Mouse (Mus musculus) limb, embryonic 12.5 days (tissue): ENCODE measurements around the gene Chit1. TPM values are rescaled to one million over a fixed set of nuclear protein-coding genes. Genes with fewer than 3 reads are reported as not detected.

Experiments used
- ATAC-seq: fragments of 200-750 bp; cut with Nextera tagmentation; 2 replicates; pipeline ENCODE4 v1.8.0; 2017; ENCODE audit warnings: low read depth, moderate TSS enrichment; ENCODE audit not compliant: insufficient number of reproducible peaks, insufficient read depth, low FRiP score, low TSS enrichment
- H3K27ac ChIP-seq: fragments of 300-500 bp; sonication (generic); 2 replicates; pipeline ENCODE4 v1.5.1; 2016; ENCODE audit warnings: mild to moderate bottlenecking, moderate library complexity
- H3K27me3 ChIP-seq: fragments of 300-500 bp; sonication (generic); 2 replicates; pipeline ENCODE4 v1.6.1; 2016; ENCODE audit warnings: mild to moderate bottlenecking, moderate library complexity
- H3K36me3 ChIP-seq: fragments of 300-500 bp; sonication (generic); 2 replicates; pipeline ENCODE4 v1.6.1; 2016; ENCODE audit warnings: mild to moderate bottlenecking, moderate library complexity
- H3K4me1 ChIP-seq: fragments of 300-500 bp; sonication (generic); replicated peaks from 2 replicates; pipeline ENCODE4 v1.6.1; 2016
- H3K4me2 ChIP-seq: fragments of 300-500 bp; sonication (generic); 2 replicates; pipeline ENCODE4 v1.6.1; 2016; ENCODE audit warnings: mild to moderate bottlenecking, moderate library complexity
- H3K4me3 ChIP-seq: fragments of 300-500 bp; sonication (generic); replicated peaks from 2 replicates; pipeline ENCODE4 v1.5.1; 2016; ENCODE audit warnings: mild to moderate bottlenecking
- H3K9ac ChIP-seq: fragments of 300-500 bp; sonication (generic); replicated peaks from 2 replicates; pipeline ENCODE4 v1.6.1; 2016; ENCODE audit warnings: mild to moderate bottlenecking, moderate library complexity
- H3K9me3 ChIP-seq: fragments of 300-500 bp; sonication (generic); 2 replicates; pipeline ENCODE4 v1.6.1; 2016; ENCODE audit warnings: mild to moderate bottlenecking, moderate library complexity
- WGBS: fragments of 180-500 bp; shearing (Covaris S2); methylation state at CpG from one replicate; pipeline ENCODE4 v1.1.7; 2016; 5-methylcytosine and 5-hydroxymethylcytosine counted together
- polyA plus RNA-seq: library from polyadenylated mRNA; unstranded; fragments of >200 nt; fragmentation: Nextera tagmentation; extraction: Ambion mirVana; gene quantifications from 2 replicates; pipeline ENCODE4 v1.2.1, GENCODE M21; 2016

The Chit1 gene
- polyA plus RNA-seq, 1 experiment from 2014 or later = not detected

- Histone ChIP-seq H3K4me3 (peak overlapping the region; percentile 63), H3K27me3 (no peaks in the 10 kb centered on the region), H3K9me3 (no peaks in the 10 kb centered on the region), H3K36me3 (peaks cover 26% of the 10 kb centered on the region), H3K9ac (peak overlapping the region; percentile 66; the same call in 1 of the 2 replicates), H3K27ac (peak overlapping the region; percentile 53), H3K4me2 (peak overlapping the region; percentile 77), H3K4me1 (peaks cover 49% of the 10 kb centered on the region)
- ATAC-seq = no peak
- WGBS = 9% methylated on average over 9 of the region's 9 CpGs
These were observed 31.4 kb upstream of the Chit1 start for GRCm38 (mm10) chr1:134079477-134080163.

GRCm38 (mm10) chr1:134080406-134080805 lies 30.6 kb upstream of the Chit1 start:
- Histone ChIP-seq H3K27ac (no peak overlapping the region; the same call in 1 of the 2 replicates), H3K9ac (no peak overlapping the region; the same call in 1 of the 2 replicates), H3K4me1 (peaks cover 44% of the 10 kb centered on the region), H3K27me3 (no peaks in the 10 kb centered on the region), H3K4me2 (no peak overlapping the region), H3K9me3 (no peaks in the 10 kb centered on the region), H3K4me3 (no peak overlapping the region), H3K36me3 (peaks cover 19% of the 10 kb centered on the region; the same call in 1 of the 2 replicates)
- no peak for ATAC-seq
- WGBS = 78% methylated on average over 4 of the region's 4 CpGs

- Histone ChIP-seq H3K9ac (no peak overlapping the region), H3K4me1 (peaks cover 43% of the 10 kb centered on the region), H3K36me3 (peaks cover 13% of the 10 kb centered on the region; the same call in 1 of the 2 replicates)
These were observed 30.1 kb upstream of the Chit1 start for GRCm38 (mm10) chr1:134080881-134081450.

DNA sequence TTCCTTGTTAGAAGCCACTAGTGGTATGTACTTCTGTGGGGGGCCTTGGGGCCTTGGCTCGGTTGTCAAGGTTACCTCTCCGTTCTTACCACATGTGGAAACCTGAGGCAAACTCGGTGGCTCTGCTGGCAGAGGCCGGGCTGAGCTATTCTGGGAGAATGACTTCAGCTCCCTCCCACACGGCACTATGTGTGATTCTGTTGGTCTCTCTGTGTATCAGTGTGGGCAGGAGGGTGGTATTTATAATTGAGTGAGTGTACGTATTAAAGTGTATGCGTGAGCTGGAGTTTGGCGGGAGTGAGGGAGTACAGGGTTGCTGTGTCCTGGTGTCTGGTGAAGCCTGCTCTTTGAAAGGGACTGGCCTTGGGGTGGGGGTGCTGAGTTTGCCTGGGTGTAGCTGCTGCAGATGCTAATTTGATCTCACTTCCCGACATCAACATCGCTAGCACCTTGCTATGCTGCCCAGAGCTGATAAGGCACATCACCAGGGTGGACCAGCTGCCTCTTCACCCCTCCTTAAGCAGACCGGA lies 28.0 kb upstream of the Chit1 start:
- ATAC-seq = no peak
- Histone ChIP-seq H3K4me1 (peaks cover 36% of the 10 kb centered on the region), H3K9me3 (no peaks in the 10 kb centered on the region), H3K36me3 (no peaks in the 10 kb centered on the region), H3K4me3 (no peak overlapping the region), H3K9ac (no peak overlapping the region), H3K27me3 (no peaks in the 10 kb centered on the region), H3K4me2 (no peak overlapping the region), H3K27ac (no peak overlapping the region)
- 49% methylated on average over 11 of the region's 11 CpGs for WGBS

More at GRCm38 (mm10) chr1:134080881-134081450, 30.1 kb upstream of the Chit1 start:
- no peak for ATAC-seq
- no peaks in the 10 kb centered on the region for H3K27me3 ChIP-seq
- H3K4me3 ChIP-seq = no peak overlapping the region
- 87% methylated on average over 5 of the region's 5 CpGs for WGBS
- H3K9me3 ChIP-seq = no peaks in the 10 kb centered on the region
- no peak overlapping the region for H3K27ac ChIP-seq
- H3K4me2 ChIP-seq = no peak overlapping the region

GRCm38 (mm10) chr1:134083676-134084075 lies 27.4 kb upstream of the Chit1 start:
- no peak overlapping the region for H3K27ac ChIP-seq
- no peak overlapping the region for H3K9ac ChIP-seq
- H3K36me3 ChIP-seq = no peaks in the 10 kb centered on the region
- peaks cover 33% of the 10 kb centered on the region for H3K4me1 ChIP-seq
- H3K4me3 ChIP-seq = no peak overlapping the region
- H3K27me3 ChIP-seq = no peaks in the 10 kb centered on the region
- 86% methylated on average over 8 of the region's 8 CpGs for WGBS
- H3K4me2 ChIP-seq = no peak overlapping the region
- no peak for ATAC-seq
- H3K9me3 ChIP-seq = no peaks in the 10 kb centered on the region

DNA sequence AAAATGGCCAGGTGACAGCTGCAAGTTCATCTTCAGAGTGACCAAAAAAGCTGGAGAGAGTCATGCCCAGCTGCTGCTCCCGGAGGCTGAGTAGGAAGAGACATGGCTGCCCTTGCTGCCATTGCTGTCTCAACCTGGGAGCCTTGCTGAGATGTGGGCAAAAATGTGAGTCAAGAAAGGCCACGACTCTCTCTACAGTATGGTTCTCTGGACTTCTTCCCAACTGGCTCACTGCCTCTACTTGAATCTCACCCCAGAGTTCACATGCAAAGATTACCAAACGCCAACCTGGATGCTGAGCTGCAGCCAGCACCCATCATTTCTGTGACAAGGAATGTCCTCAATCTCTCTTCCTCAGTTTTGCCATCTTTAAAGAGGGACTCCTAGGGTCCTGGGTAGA lies 26.9 kb upstream of the Chit1 start:
- no peak overlapping the region for H3K4me2 ChIP-seq
- peaks cover 33% of the 10 kb centered on the region for H3K4me1 ChIP-seq
- no peak overlapping the region for H3K9ac ChIP-seq
- no peaks in the 10 kb centered on the region for H3K9me3 ChIP-seq
- no peaks in the 10 kb centered on the region for H3K27me3 ChIP-seq
- ATAC-seq = no peak
- H3K27ac ChIP-seq = no peak overlapping the region
- H3K4me3 ChIP-seq = no peak overlapping the region
- no peaks in the 10 kb centered on the region for H3K36me3 ChIP-seq
- WGBS = 91% methylated on average over 3 of the region's 3 CpGs

- H3K36me3 ChIP-seq = no peaks in the 10 kb centered on the region
- no peaks in the 10 kb centered on the region for H3K27me3 ChIP-seq
- 16% methylated on average over 3 of the region's 3 CpGs for WGBS
- peaks cover 24% of the 10 kb centered on the region for H3K4me1 ChIP-seq
- H3K9me3 ChIP-seq = no peaks in the 10 kb centered on the region
- H3K4me3 ChIP-seq = no peak overlapping the region
- ATAC-seq = no peak
- H3K9ac ChIP-seq = peak overlapping the region; percentile 34; the same call in 1 of the 2 replicates
- no peak overlapping the region for H3K4me2 ChIP-seq
- 0 out of 2 replicates have a peak overlapping the region, but pooled peaks have one; percentile 59 for H3K27ac ChIP-seq
These were observed 25.0 kb upstream of the Chit1 start for GRCm38 (mm10) chr1:134086017-134086416.

DNA sequence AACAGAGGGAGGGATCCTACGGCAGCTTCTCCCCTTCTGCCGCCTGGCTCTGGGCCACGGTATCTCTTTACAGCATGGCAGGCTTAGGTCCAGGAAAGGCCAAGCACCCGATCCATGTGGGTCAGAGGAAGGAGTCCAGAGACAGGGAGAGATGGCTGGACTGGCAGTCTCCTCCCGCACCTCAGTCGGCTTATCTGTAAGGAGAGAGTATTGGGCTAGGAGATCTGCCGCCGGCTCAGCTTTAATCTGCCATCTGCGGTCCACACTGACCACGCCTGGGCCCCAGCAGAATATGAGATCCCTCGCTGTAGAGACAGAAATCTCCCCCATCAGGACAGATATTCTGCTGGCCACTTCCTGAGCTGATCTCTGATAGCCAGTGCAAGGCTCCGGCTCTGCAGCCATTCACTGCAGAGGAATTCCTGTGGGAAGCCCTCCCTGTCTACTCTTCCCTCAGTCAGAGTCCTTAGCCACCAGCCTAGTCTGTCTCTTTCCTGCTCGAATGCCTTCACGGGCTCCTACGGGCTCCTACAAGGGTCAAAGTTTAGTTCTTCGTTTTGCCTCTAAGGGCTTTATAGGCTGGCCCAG lies 24.1 kb upstream of the Chit1 start:
- Histone ChIP-seq H3K27ac (no peak overlapping the region), H3K4me3 (no peak overlapping the region), H3K9me3 (no peaks in the 10 kb centered on the region), H3K4me2 (no peak overlapping the region), H3K36me3 (no peaks in the 10 kb centered on the region), H3K27me3 (no peaks in the 10 kb centered on the region), H3K9ac (no peak overlapping the region), H3K4me1 (peaks cover 24% of the 10 kb centered on the region)
- 51% methylated on average over 16 of the region's 16 CpGs for WGBS
- ATAC-seq = no peak

GRCm38 (mm10) chr1:134089074-134089473 lies 22.0 kb upstream of the Chit1 start:
- H3K36me3 ChIP-seq = no peaks in the 10 kb centered on the region
- no peak for ATAC-seq
- no peak overlapping the region for H3K27ac ChIP-seq
- 88% methylated on average over 7 of the region's 7 CpGs for WGBS
- H3K9me3 ChIP-seq = no peaks in the 10 kb centered on the region
- no peaks in the 10 kb centered on the region for H3K27me3 ChIP-seq
- H3K4me1 ChIP-seq = peaks cover 34% of the 10 kb centered on the region
- H3K4me3 ChIP-seq = no peak overlapping the region
- no peak overlapping the region for H3K4me2 ChIP-seq
- no peak overlapping the region for H3K9ac ChIP-seq

GRCm38 (mm10) chr1:134091851-134092250 lies 19.2 kb upstream of the Chit1 start:
- no peak for ATAC-seq
- Histone ChIP-seq H3K27me3 (no peaks in the 10 kb centered on the region), H3K9me3 (no peaks in the 10 kb centered on the region), H3K9ac (no peak overlapping the region), H3K4me3 (no peak overlapping the region), H3K36me3 (no peaks in the 10 kb centered on the region), H3K27ac (peak overlapping the region; percentile 83; the same call in 1 of the 2 replicates), H3K4me1 (peaks cover 31% of the 10 kb centered on the region), H3K4me2 (no peak overlapping the region)
- WGBS = 66% methylated on average over 3 of the region's 3 CpGs

DNA sequence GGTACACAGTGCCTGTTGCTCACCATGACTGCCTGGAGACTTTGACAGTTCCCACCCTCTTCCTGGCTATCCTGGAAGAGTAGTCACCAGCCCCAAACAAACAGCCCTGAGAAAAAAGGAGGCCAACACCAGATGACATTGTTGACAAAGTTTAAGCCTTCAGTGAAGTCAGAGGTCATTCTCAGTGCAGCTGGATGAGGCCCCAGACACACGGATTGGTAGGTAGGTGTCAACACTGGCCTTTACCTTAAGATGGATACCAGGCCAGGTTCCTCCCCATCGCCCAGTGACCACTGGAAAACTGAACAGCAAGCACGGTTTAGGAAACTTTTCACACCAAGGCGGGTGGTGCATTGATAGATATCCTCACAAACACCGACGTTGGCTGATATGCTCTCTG lies 18.7 kb upstream of the Chit1 start:
- H3K4me3 ChIP-seq = peak overlapping the region; percentile 45
- no peaks in the 10 kb centered on the region for H3K9me3 ChIP-seq
- H3K36me3 ChIP-seq = no peaks in the 10 kb centered on the region
- WGBS = 24% methylated on average over 6 of the region's 6 CpGs
- H3K27me3 ChIP-seq = no peaks in the 10 kb centered on the region
- ATAC-seq = no peak
- peaks cover 30% of the 10 kb centered on the region for H3K4me1 ChIP-seq
- peak overlapping the region; percentile 83 for H3K27ac ChIP-seq
- peak overlapping the region; percentile 76 for H3K4me2 ChIP-seq
- H3K9ac ChIP-seq = peak overlapping the region; percentile 59
